Mouse (Mus musculus): ENCODE measurements around the gene OR5BS1P. TPM values are rescaled to one million over a fixed set of nuclear protein-coding genes. Genes with fewer than 3 reads are reported as not detected.
"Not testable (repeated sequence)": the region's sequence is repeated elsewhere in the genome, so short reads cannot be mapped to it uniquely, and the experiment has no call there.

OR5BS1P gene
- total RNA-seq, 2 experiments from 2014 or later, result not detected

DNA sequence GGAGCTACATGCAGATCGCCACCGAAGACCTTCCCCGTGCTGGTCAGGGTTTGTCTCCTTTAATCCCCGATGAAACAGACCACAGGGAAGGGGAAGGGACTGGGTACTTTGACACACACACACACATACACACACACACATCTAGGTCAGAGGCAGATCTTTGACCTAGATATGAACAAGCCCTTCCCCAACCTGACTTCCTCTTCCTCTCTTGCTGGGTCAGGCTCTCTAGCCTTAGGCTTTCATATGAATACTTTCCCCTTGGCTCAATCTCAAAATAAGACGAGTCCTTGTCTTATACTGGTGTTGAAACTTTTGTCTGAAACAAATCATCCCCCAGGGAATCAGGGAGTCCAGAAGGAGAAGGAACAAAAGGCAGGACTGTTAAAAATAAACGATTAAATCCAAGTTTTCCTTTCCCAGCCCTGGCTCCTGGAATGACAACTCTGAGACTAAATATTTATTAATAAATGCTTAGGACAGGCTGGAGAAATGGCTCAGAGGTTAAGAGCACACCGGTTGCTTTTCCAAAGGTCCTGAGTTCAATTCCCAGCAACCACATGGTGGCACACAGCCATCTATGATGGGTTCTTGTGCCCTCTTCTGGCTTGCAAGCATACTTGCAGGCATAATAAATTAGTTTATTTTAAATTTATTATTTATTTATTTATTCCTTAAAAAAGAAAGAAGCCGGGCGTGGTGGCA, 36.7 kb downstream of the OR5BS1P start:
- no peak for DNase-seq

DNA sequence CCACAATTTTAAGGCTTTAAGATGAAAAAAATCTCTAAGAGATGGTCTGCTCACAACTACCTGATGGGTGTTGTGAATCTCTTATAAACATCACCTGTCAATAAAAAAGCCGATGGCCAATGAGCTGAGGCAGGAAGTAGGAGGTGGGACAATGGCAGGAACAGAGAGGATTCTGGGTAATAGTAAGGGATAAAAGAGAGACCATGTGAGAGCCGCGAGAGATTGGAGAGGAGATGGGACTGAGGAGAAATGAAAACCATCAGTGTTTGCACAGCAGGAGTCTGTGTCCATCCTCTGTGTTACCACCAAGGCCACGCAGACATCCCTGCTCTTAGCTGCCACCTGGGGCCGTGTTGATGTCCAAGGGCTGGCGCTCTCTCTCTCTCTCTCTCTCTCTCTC, 37.6 kb downstream of the OR5BS1P start:
- DNase-seq, result no peak

- no peak for DNase-seq
Observed at GRCm38 (mm10) chr15:98509387-98509786, 39.7 kb downstream of the OR5BS1P start.

GRCm38 (mm10) chr15:98510438-98511385, 41.0 kb downstream of the OR5BS1P start:
- DNase-seq, result peak; percentile 57

DNA sequence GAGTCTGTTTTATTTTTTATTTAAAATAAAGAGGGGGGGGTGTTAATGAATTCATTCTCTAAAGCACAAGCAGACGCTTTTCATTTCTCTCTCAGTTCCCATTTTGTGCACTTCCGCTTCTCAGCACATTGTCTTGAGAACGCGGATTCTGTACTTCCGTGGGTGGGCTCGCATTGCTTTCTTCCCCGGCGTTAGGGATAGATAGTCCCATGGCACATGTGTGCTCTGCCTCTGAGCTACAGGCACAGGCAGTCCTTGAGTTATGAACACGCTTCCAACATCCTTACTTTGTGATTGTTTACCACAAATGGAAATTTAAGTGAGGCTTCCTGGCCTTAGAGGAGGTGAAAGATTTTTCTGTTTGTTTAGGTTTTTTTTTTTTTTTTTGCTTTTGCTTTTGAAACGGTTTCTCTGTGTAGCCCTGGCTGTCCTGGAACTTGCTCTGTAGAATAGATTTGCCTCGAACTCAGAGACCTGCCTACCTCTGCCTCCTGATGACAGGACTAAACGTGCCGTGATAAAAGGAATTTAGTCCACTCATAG, 41.8 kb downstream of the OR5BS1P start:
- peak; percentile 23 for DNase-seq

DNA sequence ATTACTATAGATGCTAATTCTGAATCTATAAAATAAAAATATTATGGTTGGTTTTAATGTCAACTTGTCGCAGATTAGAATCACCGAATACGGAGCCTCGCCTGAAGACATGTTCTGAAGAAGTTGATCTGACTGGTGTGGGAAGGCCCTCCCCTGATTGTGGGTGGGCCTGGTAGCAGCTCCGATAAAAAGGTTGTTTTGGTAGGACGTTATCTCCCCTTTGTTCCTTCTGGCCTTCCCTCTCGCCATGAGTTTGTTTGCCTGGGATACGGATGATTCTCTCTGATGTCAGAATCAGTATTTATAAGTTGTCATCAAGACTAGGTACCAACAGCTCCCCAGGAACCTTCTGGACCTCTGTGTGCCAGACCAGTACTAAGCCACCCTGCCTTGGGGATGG, 42.5 kb downstream of the OR5BS1P start:
- DNase-seq, result no peak

- DNase-seq, result peak; percentile 46
Observed at GRCm38 (mm10) chr15:98512799-98513321, 43.2 kb downstream of the OR5BS1P start.

GRCm38 (mm10) chr15:98513676-98514075, 44.0 kb downstream of the OR5BS1P start:
- not testable (repeated sequence) for DNase-seq

- DNase-seq, result no peak
Observed at GRCm38 (mm10) chr15:98514146-98514545, 44.5 kb downstream of the OR5BS1P start.

DNA sequence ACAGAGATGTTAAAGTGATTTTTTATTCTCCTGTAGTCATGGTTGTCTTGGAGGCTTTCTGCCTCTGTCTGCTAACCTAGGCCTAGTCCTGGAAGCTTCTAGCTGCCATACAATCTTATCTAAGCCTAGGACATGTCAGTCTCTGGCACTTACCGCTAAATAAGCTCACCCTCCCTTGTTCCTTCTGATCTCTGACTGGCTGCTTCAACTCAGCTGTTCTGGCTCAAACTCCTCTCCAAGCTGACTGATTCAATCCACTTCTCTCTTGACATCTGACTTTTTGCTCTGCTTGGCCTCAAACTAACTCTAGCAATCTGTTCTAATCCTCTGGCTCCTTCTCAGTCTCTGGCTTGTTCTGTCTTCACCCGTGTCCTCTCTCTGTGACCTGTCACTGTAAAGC, 45.1 kb downstream of the OR5BS1P start:
- not testable (repeated sequence) for DNase-seq

GRCm38 (mm10) chr15:98517380-98518355, 48.0 kb downstream of the OR5BS1P start:
- DNase-seq, result peak; percentile 38

DNA sequence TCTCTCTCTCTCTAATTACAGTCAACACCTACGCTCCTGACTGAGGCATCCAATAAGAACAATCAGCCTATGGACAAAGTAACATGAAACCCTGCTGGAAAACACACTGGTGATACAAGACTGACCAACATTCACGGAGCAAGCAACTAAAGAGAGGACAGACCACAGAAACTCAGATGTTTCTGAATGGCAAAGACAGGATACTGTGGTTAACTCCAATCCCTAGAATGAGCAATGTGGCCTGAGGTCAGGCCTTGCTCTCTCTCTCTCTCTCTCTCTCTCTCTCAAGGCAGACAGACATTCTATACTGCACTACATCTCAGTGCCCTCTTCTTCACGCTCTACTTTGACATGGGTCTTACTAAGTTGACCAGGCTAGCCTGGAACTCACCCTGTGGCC, 51.5 kb downstream of the OR5BS1P start:
- no peak for DNase-seq

GRCm38 (mm10) chr15:98526057-98526456, 56.4 kb downstream of the OR5BS1P start:
- no peak for DNase-seq

GRCm38 (mm10) chr15:98527056-98527771, 57.5 kb downstream of the OR5BS1P start:
- no peak for DNase-seq

GRCm38 (mm10) chr15:98528066-98528563, 58.4 kb downstream of the OR5BS1P start:
- no peak for DNase-seq

Small RNA genes within 50 kb of the gene (microRNA-seq; reads per million reads assigned to microRNA genes)
- gene Mir1291 (ENCODE audit: borderline replicate concordance in 2 of 2), result 4.8 to 7.4 reads per million in 2 experiments

Other genes with a start within 250 kb of the OR5BS1P start
- not detected for gene Gm44579, start 248.9 kb upstream of the OR5BS1P start, total RNA-seq (2021)
- gene Olfr287, start 248.8 kb upstream of the OR5BS1P start, total RNA-seq (2021), result not detected
- not detected for gene Olfr286, start 235.4 kb upstream of the OR5BS1P start, total RNA-seq (2021)
- not detected for gene H1fnt, start 212.6 kb upstream of the OR5BS1P start, total RNA-seq (2021)
- 10 to 100 TPM; 11.0 to 11.9 TPM for gene Zfp641, start 173.7 kb upstream of the OR5BS1P start, total RNA-seq (2021)
- not detected for gene Olfr285, start 152.5 kb upstream of the OR5BS1P start, total RNA-seq (2021)
- gene Olfr284, start 128.9 kb upstream of the OR5BS1P start, total RNA-seq (2021), result not detected
- gene Olfr283, start 89.0 kb upstream of the OR5BS1P start, total RNA-seq (2021), result not detected
- not detected for gene Olfr282, start 38.7 kb upstream of the OR5BS1P start, total RNA-seq (2021)
- not detected for gene Olfr281, start 17.3 kb upstream of the OR5BS1P start, total RNA-seq (2021)
- gene Lalba, start 12.8 kb downstream of the OR5BS1P start, total RNA-seq (2021), result not detected
- not detected for gene Olfr279, start 22.5 kb downstream of the OR5BS1P start, total RNA-seq (2021)
- 10 to 100 TPM; 55.8 to 57.9 TPM for gene Kansl2, start 64.4 kb downstream of the OR5BS1P start, total RNA-seq (2021)
- gene Ccnt1, start 101.0 kb downstream of the OR5BS1P start, total RNA-seq (2021), result 10 to 100 TPM; 17.3 to 21.1 TPM
- under 1 TPM in 1 of 2 experiments, not detected in 1; 0.74 TPM for gene 4930415O20Rik, start 101.1 kb downstream of the OR5BS1P start, total RNA-seq (2021)
- 10 to 100 TPM; 19.0 to 32.3 TPM for gene Adcy6, start 140.2 kb downstream of the OR5BS1P start, total RNA-seq (2021)
- 1 to 10 TPM; 3.4 to 4.1 TPM for gene Cacnb3, start 160.9 kb downstream of the OR5BS1P start, total RNA-seq (2021)
- gene Ddx23, start 193.0 kb downstream of the OR5BS1P start, total RNA-seq (2021), result 10 to 100 TPM; 53.1 to 56.8 TPM
- 1 to 10 TPM in 1 of 2 experiments, under 1 TPM in 1; 0.40 to 1.0 TPM for gene Rnd1, start 207.6 kb downstream of the OR5BS1P start, total RNA-seq (2021)
- not detected for gene Ccdc65, start 238.3 kb downstream of the OR5BS1P start, total RNA-seq (2021)

All from gastrocnemius, postnatal 25 days (tissue).